Mouse (Mus musculus): ENCODE measurements around the gene Kcng3.

DNA sequence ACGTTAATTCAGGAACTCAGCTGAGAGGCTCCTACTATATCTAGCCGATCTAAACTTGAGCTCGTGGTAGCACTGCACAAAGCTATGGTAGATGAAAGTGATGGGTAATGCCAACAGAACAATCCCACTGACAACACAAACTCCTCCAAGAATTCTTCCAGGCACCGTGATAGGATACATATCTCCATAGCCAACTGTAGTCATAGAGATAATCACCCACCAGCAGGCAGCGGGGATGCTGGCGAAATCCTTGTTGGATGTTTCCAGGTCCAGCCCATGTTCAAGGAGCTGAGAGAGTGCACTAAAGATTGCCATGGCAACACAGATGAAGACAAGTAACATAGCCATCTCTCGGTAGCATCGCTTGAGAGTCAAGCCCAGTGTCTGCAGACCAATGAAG, 44.0 kb downstream of the Kcng3 start:
- TF ChIP-seq CTCF (IDR thresholded peaks at IDR 0.05; ENCODE audit: control insufficient read depth, insufficient read depth, insufficient replicate concordance, low read depth, low read length) (no peak), POLR2A (IDR thresholded peaks at IDR 0.05; ENCODE audit: control insufficient read depth, low read depth, low read length) (no peak)

Data from testis, adult 2 months (tissue).